Mouse (Mus musculus): ENCODE data around the gene Mrc2. TPM values are rescaled to one million over a fixed set of nuclear protein-coding genes. Genes with fewer than 3 reads are reported as not detected.

Gene Mrc2
- polyA plus RNA-seq, 2 experiments = 0.28 to 0.80 TPM

GRCm38 (mm10) chr11:105362946-105363597 is 70.6 kb downstream of the Mrc2 start:
- peaks cover 15% of the 10 kb centered on the region for H3K27me3 ChIP-seq (ENCODE audit: control insufficient read depth, insufficient read depth, low read length)
- peak overlapping the region; percentile 90 for H3K4me2 ChIP-seq (ENCODE audit: low read depth)
- no peak for ATAC-seq (ENCODE audit: insufficient read depth)
- peak overlapping the region; percentile 48 for H3K9ac ChIP-seq (replicated peaks)
- no peaks in the 10 kb centered on the region for H3K9me3 ChIP-seq (ENCODE audit: control insufficient read depth, low read length)
- DNase-seq (ENCODE audit: low read depth in 3 of 3, low spot score in 3 of 3) = no peak
- H3K36me3 ChIP-seq (replicated peaks; ENCODE audit: control insufficient read depth, insufficient read depth, low read depth) = no peaks in the 10 kb centered on the region
- no peak overlapping the region for H3K27ac ChIP-seq
- peaks cover 38 to 41% of the 10 kb centered on the region in 2 experiments for H3K4me1 ChIP-seq (replicated peaks; ENCODE audit: control insufficient read depth in 2 of 2, insufficient read depth in 2 of 2, low read length in 1 of 2)
- WGBS (ENCODE audit: insufficient replicate concordance) = 2% methylated on average over 40 of the region's 40 CpGs
- H3K4me3 ChIP-seq (ENCODE audit: insufficient read depth in 1 of 2, low read depth in 2 of 2, low read length in 2 of 2) = peak overlapping the region; percentile 44 to 59
- TF ChIP-seq EP300 (IDR thresholded peaks at IDR 0.05; ENCODE audit: low read depth) (no peak), CTCF (IDR thresholded peaks at IDR 0.05; ENCODE audit: low read depth) (peak; percentile 85)

DNA sequence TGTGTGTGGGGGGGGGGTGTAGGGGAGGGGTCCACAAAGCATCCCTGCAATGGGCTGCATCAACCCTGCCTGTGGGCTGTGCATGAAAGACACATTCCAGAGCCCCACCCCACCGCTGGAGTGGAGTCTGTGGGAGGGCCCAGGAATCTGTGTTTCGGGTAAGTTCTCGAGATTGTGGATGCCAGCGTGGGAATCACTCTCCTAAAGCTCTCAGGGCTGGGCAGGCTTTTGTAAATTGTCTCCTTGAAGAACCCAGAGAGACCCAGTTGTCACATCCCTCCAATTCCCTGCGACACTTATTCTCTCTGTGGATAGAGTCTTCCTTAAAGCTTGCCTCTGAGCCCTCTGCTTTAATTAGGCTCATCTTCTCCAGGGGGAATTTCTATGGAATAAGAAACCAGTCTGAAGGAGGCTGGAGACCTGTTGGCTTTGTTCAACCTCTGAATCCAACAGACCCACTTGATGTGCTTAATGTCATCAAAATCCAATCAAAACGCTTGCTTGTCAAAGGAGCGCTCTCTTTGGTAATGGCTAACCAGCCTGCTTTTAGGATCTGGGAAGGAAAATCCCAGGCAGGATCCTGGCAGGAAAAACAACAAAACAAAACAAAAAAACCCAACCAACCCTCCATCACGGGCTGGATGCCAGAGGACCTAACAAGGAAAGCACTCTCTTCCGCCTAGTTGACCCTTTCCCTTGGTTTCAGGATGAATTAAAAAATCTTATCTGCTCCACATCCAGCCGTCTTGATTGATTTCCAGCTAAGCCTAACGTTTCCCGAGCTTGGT is 71.3 kb downstream of the Mrc2 start:
- no peak for ATAC-seq (ENCODE audit: insufficient read depth)
- H3K27me3 ChIP-seq (ENCODE audit: control insufficient read depth, insufficient read depth, low read length) = peaks cover 15% of the 10 kb centered on the region
- H3K9ac ChIP-seq (replicated peaks) = no peak overlapping the region
- 41% methylated on average over 12 of the region's 12 CpGs for WGBS (ENCODE audit: insufficient replicate concordance)
- H3K4me1 ChIP-seq (replicated peaks; ENCODE audit: control insufficient read depth in 2 of 2, insufficient read depth in 2 of 2, low read length in 1 of 2) = peaks cover 44 to 49% of the 10 kb centered on the region in 2 experiments
- TF ChIP-seq EP300 (IDR thresholded peaks at IDR 0.05; ENCODE audit: low read depth) (no peak), CTCF (IDR thresholded peaks at IDR 0.05; ENCODE audit: low read depth) (no peak)
- H3K4me3 ChIP-seq (ENCODE audit: insufficient read depth in 1 of 2, low read depth in 2 of 2, low read length in 2 of 2) = peak overlapping the region in 1 of 2 experiments; percentile 59; a peak in 2 of 4 replicates
- H3K9me3 ChIP-seq (ENCODE audit: control insufficient read depth, low read length) = no peaks in the 10 kb centered on the region
- no peak overlapping the region for H3K27ac ChIP-seq
- H3K36me3 ChIP-seq (replicated peaks; ENCODE audit: control insufficient read depth, insufficient read depth, low read depth) = no peaks in the 10 kb centered on the region
- peak overlapping the region; percentile 90 for H3K4me2 ChIP-seq (ENCODE audit: low read depth)
- no peak for DNase-seq (ENCODE audit: low read depth in 3 of 3, low spot score in 3 of 3)

- H3K4me3 ChIP-seq (ENCODE audit: insufficient read depth in 1 of 2, low read depth in 2 of 2, low read length in 2 of 2) = peak overlapping the region in 1 of 2 experiments; percentile 0; a peak in 1 of 4 replicates
- H3K36me3 ChIP-seq (replicated peaks; ENCODE audit: control insufficient read depth, insufficient read depth, low read depth) = no peaks in the 10 kb centered on the region
- WGBS (ENCODE audit: insufficient replicate concordance) = 26% methylated on average over 12 of the region's 12 CpGs
- no peaks in the 10 kb centered on the region for H3K9me3 ChIP-seq (ENCODE audit: control insufficient read depth, low read length)
- H3K9ac ChIP-seq (replicated peaks) = peak overlapping the region; percentile 56
- ATAC-seq (ENCODE audit: insufficient read depth) (no peak), DNase-seq (ENCODE audit: low read depth in 3 of 3, low spot score in 3 of 3) (no peak)
- peak overlapping the region; percentile 59 for H3K4me2 ChIP-seq (ENCODE audit: low read depth)
- H3K27me3 ChIP-seq (ENCODE audit: control insufficient read depth, insufficient read depth, low read length) = peaks cover 15% of the 10 kb centered on the region
- H3K27ac ChIP-seq = peak overlapping the region; percentile 27; the same call in 1 of the 2 replicates
- H3K4me1 ChIP-seq (replicated peaks; ENCODE audit: control insufficient read depth in 2 of 2, insufficient read depth in 2 of 2, low read length in 1 of 2) = peaks cover 44 to 51% of the 10 kb centered on the region in 2 experiments
- no peak for TF ChIP-seq CTCF (IDR thresholded peaks at IDR 0.05; ENCODE audit: low read depth)
- TF ChIP-seq EP300 (IDR thresholded peaks at IDR 0.05; ENCODE audit: low read depth) = no peak
Observed at GRCm38 (mm10) chr11:105364386-105365065, 72.1 kb downstream of the Mrc2 start.

- peak overlapping the region; percentile 78 for H3K27ac ChIP-seq
Observed at GRCm38 (mm10) chr11:105365611-105366010, 73.2 kb downstream of the Mrc2 start.

More at GRCm38 (mm10) chr11:105365611-105366010, 73.2 kb downstream of the Mrc2 start:
- Histone ChIP-seq H3K9me3 (ENCODE audit: control insufficient read depth, low read length) (no peaks in the 10 kb centered on the region), H3K27me3 (ENCODE audit: control insufficient read depth, insufficient read depth, low read length) (peaks cover 15% of the 10 kb centered on the region), H3K4me3 (ENCODE audit: insufficient read depth in 1 of 2, low read depth in 2 of 2, low read length in 2 of 2) (no peak overlapping the region), H3K36me3 (replicated peaks; ENCODE audit: control insufficient read depth, insufficient read depth, low read depth) (no peaks in the 10 kb centered on the region), H3K4me1 (replicated peaks; ENCODE audit: control insufficient read depth in 2 of 2, insufficient read depth in 2 of 2, low read length in 1 of 2) (peaks cover 44 to 51% of the 10 kb centered on the region in 2 experiments), H3K4me2 (ENCODE audit: low read depth) (peak overlapping the region; percentile 59), H3K9ac (replicated peaks) (peak overlapping the region; percentile 56)
- DNase-seq (ENCODE audit: low read depth in 3 of 3, low spot score in 3 of 3) = no peak
- no peak for TF ChIP-seq EP300 (IDR thresholded peaks at IDR 0.05; ENCODE audit: low read depth)
- TF ChIP-seq CTCF (IDR thresholded peaks at IDR 0.05; ENCODE audit: low read depth) = no peak
- no peak for ATAC-seq (ENCODE audit: insufficient read depth)
- 47% methylated on average over 3 of the region's 3 CpGs for WGBS (ENCODE audit: insufficient replicate concordance)
